Mouse (Mus musculus) stomach, postnatal 0 days (tissue): Measurements from ENCODE around the gene Clec4g.

Source experiments
- CTCF ChIP-seq: IDR thresholded peaks from 2 replicates; pipeline ENCODE4 v1.5.1; 2016; ENCODE audit warnings: antibody characterized with exemption, low read depth, mild to moderate bottlenecking, moderate library complexity
- EP300 ChIP-seq: optimal IDR thresholded peaks from 2 replicates; pipeline ENCODE3; 2016; ENCODE audit warnings: antibody characterized with exemption

DNA sequence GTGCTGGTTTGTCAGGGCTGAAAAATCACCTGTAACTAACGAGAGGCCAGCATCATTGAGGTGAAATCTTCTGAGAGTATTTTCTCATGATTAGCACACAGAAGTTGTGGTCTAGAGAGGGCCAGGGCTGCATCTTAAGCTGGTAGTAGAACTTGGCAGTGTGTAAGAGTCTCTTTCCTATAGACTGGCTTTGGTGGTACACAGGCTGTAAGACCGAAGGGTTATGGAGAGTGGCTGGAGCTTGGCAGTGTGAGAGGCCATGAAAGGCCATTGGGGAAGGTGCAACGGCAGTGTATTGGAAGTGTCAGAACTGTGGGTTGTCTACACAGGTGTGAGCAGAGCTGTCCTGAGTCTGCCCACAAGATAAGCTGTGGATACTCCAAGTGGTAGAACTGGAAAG lies 10.1 kb downstream of the Clec4g start:
- TF ChIP-seq CTCF, result no peak
- no peak for TF ChIP-seq EP300
